ENCODE assay signal across 13 mouse cellular contexts in genomic region chr4:89446765-89447487, GRCm38 (mm10).
DNase-seq lines count a peak whose midpoint lies in the region; ATAC-seq and TF ChIP-seq lines count a peak whose summit lies in the region.
"Had no signal": no experiment of that assay in that cellular context is flagged by ENCODE, and none has a peak within 500 bp of the region (broad histone marks: within the 10 kb centered on the region; RNA-seq: fewer than 3 reads in every experiment).

No protein-coding gene starts in this region.

- no peaks in the 10 kb centered on the region for H3K4me1 ChIP-seq in hindbrain, postnatal 0 days (ENCODE audit: insufficient read depth, low read length)
- H3K4me1 ChIP-seq in hindbrain, embryonic 12.5 days = no peaks in the 10 kb centered on the region
- peaks cover 7% of the 10 kb centered on the region for H3K4me1 ChIP-seq in lung, embryonic 16.5 days (replicated peaks; ENCODE audit: control insufficient read depth, insufficient read depth, low read length)
- peaks cover 7% of the 10 kb centered on the region for H3K4me1 ChIP-seq in lung, adult 2 months (ENCODE audit: control insufficient read depth, insufficient read depth, low read length)

- no peak overlapping the region for H3K4me2 ChIP-seq in hindbrain, postnatal 0 days (ENCODE audit: low read depth, low read length)
- H3K4me2 ChIP-seq in hindbrain, embryonic 12.5 days (replicated peaks) = no peak overlapping the region
- H3K4me2 ChIP-seq in lung, embryonic 16.5 days (ENCODE audit: low read depth, low read length) = 0 out of 2 replicates have a peak overlapping the region, but pooled peaks have one; percentile 11
- H3K4me2 ChIP-seq: liver, embryonic 12.5 days had no signal

- DNase-seq in hindbrain, postnatal 0 days (ENCODE audit: low spot score) = peak; percentile 70
- DNase-seq in lung, adult 2 months = no peak
- peak; percentile 35 to 38 for DNase-seq in cerebellum, adult 18-20 months
- no peak for DNase-seq in urinary bladder, postnatal 25 days (ENCODE audit: low spot score)
- no peak for DNase-seq in ovary, postnatal 10 days (ENCODE audit: low spot score)
- DNase-seq: gastrocnemius, postnatal 25 days; layer of hippocampus, adult 9-11 months; thymus, postnatal 4 days had no signal

- no peaks in the 10 kb centered on the region for H3K9me3 ChIP-seq in hindbrain, postnatal 0 days (ENCODE audit: low read length)
- no peaks in the 10 kb centered on the region for H3K9me3 ChIP-seq in hindbrain, embryonic 12.5 days (replicated peaks)
- H3K9me3 ChIP-seq in lung, embryonic 16.5 days (ENCODE audit: control insufficient read depth, low read length) = no peaks in the 10 kb centered on the region
- H3K9me3 ChIP-seq: liver, embryonic 12.5 days had no signal

- no peak overlapping the region for H3K4me3 ChIP-seq in hindbrain, postnatal 0 days (ENCODE audit: low read length)
- H3K4me3 ChIP-seq in hindbrain, embryonic 12.5 days = no peak overlapping the region
- H3K4me3 ChIP-seq in lung, embryonic 16.5 days (ENCODE audit: low read length) = no peak overlapping the region
- H3K4me3 ChIP-seq in lung, adult 2 months (replicated peaks; ENCODE audit: extremely low read depth, low read depth, low read length) = no peak overlapping the region
- H3K4me3 ChIP-seq: liver, embryonic 12.5 days had no signal

- TF ChIP-seq CTCF in hindbrain, postnatal 0 days (IDR thresholded peaks at IDR 0.05; ENCODE audit: low read depth) = peak; percentile 43
- no peak for TF ChIP-seq CTCF in lung, adult 2 months (IDR thresholded peaks at IDR 0.05; ENCODE audit: insufficient read depth, low read length)

- no peak overlapping the region for H3K9ac ChIP-seq in hindbrain, postnatal 0 days (replicated peaks; ENCODE audit: low read length)
- H3K9ac ChIP-seq in hindbrain, embryonic 12.5 days = no peak overlapping the region
- no peak overlapping the region for H3K9ac ChIP-seq in lung, embryonic 16.5 days (ENCODE audit: low read length)
- H3K9ac ChIP-seq: liver, embryonic 12.5 days had no signal

- TF ChIP-seq POLR2A in lung, adult 2 months (IDR thresholded peaks at IDR 0.05; ENCODE audit: borderline replicate concordance, extremely low read depth, low read depth, low read length) = no peak

- H3K27ac ChIP-seq in hindbrain, postnatal 0 days = no peak overlapping the region
- H3K27ac ChIP-seq in hindbrain, embryonic 12.5 days = no peak overlapping the region
- peak overlapping the region; percentile 94 for H3K27ac ChIP-seq in lung, embryonic 16.5 days (ENCODE audit: low read length)
- H3K27ac ChIP-seq: liver, embryonic 12.5 days had no signal

- WGBS in hindbrain, postnatal 0 days = 37% methylated on average over 8 of the region's 8 CpGs
- WGBS in hindbrain, embryonic 12.5 days = 55% methylated on average over 8 of the region's 8 CpGs
- 49% methylated on average over 8 of the region's 8 CpGs for WGBS in lung, embryonic 16.5 days
- WGBS in lung, adult 2 months = 73% methylated on average over 8 of the region's 8 CpGs

- H3K27me3 ChIP-seq in hindbrain, postnatal 0 days (ENCODE audit: insufficient read depth, low read length) = no peaks in the 10 kb centered on the region
- no peaks in the 10 kb centered on the region for H3K27me3 ChIP-seq in hindbrain, embryonic 12.5 days
- H3K27me3 ChIP-seq in lung, embryonic 16.5 days (ENCODE audit: control insufficient read depth, insufficient read depth, low read depth, low read length) = no peaks in the 10 kb centered on the region
- H3K27me3 ChIP-seq: liver, embryonic 12.5 days had no signal

- H3K36me3 ChIP-seq in hindbrain, postnatal 0 days (ENCODE audit: insufficient read depth, low read length) = no peaks in the 10 kb centered on the region
- no peaks in the 10 kb centered on the region for H3K36me3 ChIP-seq in hindbrain, embryonic 12.5 days
- H3K36me3 ChIP-seq in lung, embryonic 16.5 days (ENCODE audit: control insufficient read depth, insufficient read depth, low read length) = no peaks in the 10 kb centered on the region
- H3K36me3 ChIP-seq: G1E; liver, embryonic 12.5 days had no signal

- ATAC-seq in hindbrain, postnatal 0 days = peak; percentile 62
- ATAC-seq in hindbrain, embryonic 12.5 days (ENCODE audit: low FRiP score) = no peak
- ATAC-seq in lung, embryonic 16.5 days (ENCODE audit: low read depth) = peak; percentile 67
- ATAC-seq in megakaryocyte progenitor cell, adult 5-6 weeks (replicated peaks; ENCODE audit: poor library complexity) = peak; percentile 37; the same call in 1 of the 2 replicates
- ATAC-seq: liver, embryonic 12.5 days had no signal

Comparison
In these comparisons a context has a peak if more than half of its experiments do, and no peak if none do; other contexts are left out.
1. DNase-seq: peak in hindbrain, postnatal 0 days (single experiment) and cerebellum, adult 18-20 months (2 of 2); none in lung, adult 2 months (single experiment), urinary bladder, postnatal 25 days (single experiment) and ovary, postnatal 10 days (single experiment).